Mouse (Mus musculus) liver, embryonic 14.5 days (tissue): ENCODE results near the gene Siae. TPM values are rescaled to one million over a fixed set of nuclear protein-coding genes. Genes with fewer than 3 reads are reported as not detected.

Experiments
- ATAC-seq: fragments of 200-750 bp; cut with Nextera tagmentation; 2 replicates; pipeline ENCODE4 v1.8.0; 2017; ENCODE audit warnings: moderate number of reproducible peaks, mild to moderate bottlenecking, moderate library complexity; ENCODE audit not compliant: insufficient read depth
- DNase-seq, 3 experiments: peaks; one replicate each; pipeline ENCODE4 v3.0.0-alpha.2; 2012 to 2013; ENCODE audit warnings: low read depth in 3 of 3, low spot score in 3 of 3
- H3K27ac ChIP-seq: fragments of 300-500 bp; sonication (generic); 2 replicates; pipeline ENCODE4 v1.5.1; 2014; ENCODE audit warnings: moderate library complexity, mild to moderate bottlenecking, control low read depth, inconsistent platforms
- H3K27me3 ChIP-seq: fragments of 300-500 bp; sonication (generic); 2 replicates; pipeline ENCODE4 v1.6.1; 2014; ENCODE audit warnings: mild to moderate bottlenecking, low read length, moderate library complexity; ENCODE audit not compliant: control insufficient read depth, insufficient read depth
- H3K36me3 ChIP-seq: fragments of 300-500 bp; sonication (generic); replicated peaks from 2 replicates; pipeline ENCODE4 v1.6.1; 2014; ENCODE audit warnings: low read depth; ENCODE audit not compliant: control insufficient read depth, insufficient read depth
- H3K4me1 ChIP-seq, 2 experiments: fragments of 200-500 bp in 1 of 2; fragments of 300-500 bp in 1 of 2; sonication (generic) in 1 of 2; replicated peaks; 2 replicates each; pipeline ENCODE4 v1.6.1; 2012 to 2014; ENCODE audit warnings: antibody characterized with exemption in 1 of 2, inconsistent platforms in 1 of 2, low read length in 1 of 2; ENCODE audit not compliant: control insufficient read depth in 2 of 2, insufficient read depth in 2 of 2
- H3K4me2 ChIP-seq: fragments of 300-500 bp; sonication (generic); 2 replicates; pipeline ENCODE4 v1.6.1; 2014; ENCODE audit warnings: low read depth, mild to moderate bottlenecking, control low read depth, moderate library complexity
- H3K4me3 ChIP-seq, 2 experiments: fragments of 200-500 bp in 1 of 2; fragments of 300-500 bp in 1 of 2; sonication (generic) in 1 of 2; 2 replicates each; pipeline ENCODE4 v1.5.1; 2012 to 2014; ENCODE audit warnings: low read depth in 2 of 2, low read length in 2 of 2, mild to moderate bottlenecking in 2 of 2, control low read depth in 1 of 2, inconsistent platforms in 1 of 2, moderate library complexity in 1 of 2; ENCODE audit not compliant: insufficient read depth in 1 of 2
- H3K9ac ChIP-seq: fragments of 300-500 bp; sonication (generic); replicated peaks from 2 replicates; pipeline ENCODE4 v1.6.1; 2014; ENCODE audit warnings: mild to moderate bottlenecking, control low read depth, moderate library complexity
- H3K9me3 ChIP-seq: fragments of 300-500 bp; sonication (generic); 2 replicates; pipeline ENCODE4 v1.6.1; 2016; ENCODE audit warnings: low read length, mixed read lengths; ENCODE audit not compliant: control insufficient read depth
- CTCF ChIP-seq: IDR thresholded peaks from 2 replicates; pipeline ENCODE4 v1.5.1; 2016; ENCODE audit warnings: antibody characterized with exemption, low read depth, control low read depth
- EP300 ChIP-seq: IDR thresholded peaks from 2 replicates; pipeline ENCODE4 v1.6.1; 2016; ENCODE audit warnings: antibody characterized with exemption, low read depth
- WGBS: fragments of 180-500 bp; shearing (Covaris S2); extraction: QIAGEN DNeasy Blood & Tissue Kit; methylation state at CpG from one replicate; pipeline ENCODE4 v1.1.7; 2014; ENCODE audit not compliant: insufficient replicate concordance; 5-methylcytosine and 5-hydroxymethylcytosine counted together
- polyA plus RNA-seq, 2 experiments: library from polyadenylated mRNA; depleted of rRNA in 1 of 2; stranded (reverse) in 1 of 2; unstranded in 1 of 2; fragments of >200 nt; fragmentation: Nextera tagmentation in 1 of 2; extraction: Ambion mirVana in 1 of 2; gene quantifications; 2 replicates each; pipeline versions ENCODE4 v1.2.1 to v1.2.3; 2012 to 2014

Siae gene
- polyA plus RNA-seq, 2 experiments: 2.2 to 5.7 TPM

- DNase-seq: no peak
- peak overlapping the region; percentile 11; the same call in 1 of the 2 replicates for H3K4me2 ChIP-seq
- ATAC-seq: peak; percentile 16; the same call in 1 of the 2 replicates
- H3K4me3 ChIP-seq: no peak overlapping the region
- peaks cover 30 to 40% of the 10 kb centered on the region in 2 experiments for H3K4me1 ChIP-seq
- no peak overlapping the region for H3K27ac ChIP-seq
- H3K36me3 ChIP-seq: no peaks in the 10 kb centered on the region
- 9% methylated on average over 3 of the region's 3 CpGs for WGBS
- no peaks in the 10 kb centered on the region for H3K9me3 ChIP-seq
- H3K27me3 ChIP-seq: no peaks in the 10 kb centered on the region
- peak overlapping the region; percentile 6; the same call in 1 of the 2 replicates for H3K9ac ChIP-seq
- TF ChIP-seq CTCF (no peak), EP300 (0 out of 2 replicates have a peak, but pooled peaks have one; percentile 32)
Observed at GRCm38 (mm10) chr9:37572204-37572876, 16.8 kb downstream of the Siae start.

GRCm38 (mm10) chr9:37576436-37576930, 21.0 kb downstream of the Siae start:
- TF ChIP-seq CTCF (no peak), EP300 (no peak)
- ATAC-seq: 0 out of 2 replicates have a peak, but pooled peaks have one; percentile 23
- no peak for DNase-seq
- 23% methylated on average over 14 of the region's 14 CpGs for WGBS
- Histone ChIP-seq H3K27ac (no peak overlapping the region), H3K9me3 (no peaks in the 10 kb centered on the region), H3K36me3 (no peaks in the 10 kb centered on the region), H3K9ac (no peak overlapping the region), H3K4me3 (no peak overlapping the region), H3K4me1 (peaks cover 8 to 9% of the 10 kb centered on the region in 2 experiments), H3K27me3 (no peaks in the 10 kb centered on the region), H3K4me2 (no peak overlapping the region)

- 73% methylated on average over 5 of the region's 5 CpGs for WGBS
- TF ChIP-seq EP300: no peak
- no peak for TF ChIP-seq CTCF
- H3K4me1 ChIP-seq: no peaks in the 10 kb centered on the region
- no peaks in the 10 kb centered on the region for H3K9me3 ChIP-seq
- DNase-seq (no peak), ATAC-seq (no peak)
- H3K27me3 ChIP-seq: no peaks in the 10 kb centered on the region
- H3K4me2 ChIP-seq: no peak overlapping the region
- no peak overlapping the region for H3K27ac ChIP-seq
- no peak overlapping the region for H3K9ac ChIP-seq
- H3K36me3 ChIP-seq: no peaks in the 10 kb centered on the region
- H3K4me3 ChIP-seq: no peak overlapping the region
Observed at GRCm38 (mm10) chr9:37583594-37583993, 28.1 kb downstream of the Siae start.

- DNase-seq (no peak), ATAC-seq (no peak)
- Histone ChIP-seq H3K27me3 (no peaks in the 10 kb centered on the region), H3K4me3 (no peak overlapping the region), H3K9ac (no peak overlapping the region), H3K4me2 (no peak overlapping the region), H3K27ac (no peak overlapping the region), H3K9me3 (no peaks in the 10 kb centered on the region), H3K36me3 (no peaks in the 10 kb centered on the region), H3K4me1 (no peaks in the 10 kb centered on the region)
- no peak for TF ChIP-seq CTCF
- TF ChIP-seq EP300: no peak
- whole genome bisulfite sequencing: 61% methylated on average over 4 of the region's 4 CpGs
Observed at GRCm38 (mm10) chr9:37586718-37587117, 31.2 kb downstream of the Siae start.

GRCm38 (mm10) chr9:37590381-37590780, 34.9 kb downstream of the Siae start:
- TF ChIP-seq EP300 (no peak), CTCF (no peak)
- Histone ChIP-seq H3K27ac (no peak overlapping the region), H3K9ac (no peak overlapping the region), H3K36me3 (no peaks in the 10 kb centered on the region), H3K4me2 (no peak overlapping the region), H3K9me3 (no peaks in the 10 kb centered on the region), H3K4me1 (peaks cover 0 to 4% of the 10 kb centered on the region in 2 experiments; a peak in 2 of 4 replicates), H3K4me3 (no peak overlapping the region), H3K27me3 (no peaks in the 10 kb centered on the region)
- WGBS: 68% methylated on average over 4 of the region's 4 CpGs
- no peak for DNase-seq
- no peak for ATAC-seq
